Mouse (Mus musculus) A20 (cell line): ENCODE measurements at regions not wholly inside any gene's neighbourhood (a gene's known extent, or its start where the extent isn't known, plus 50 kb on each side); places are given as distances from the start of the nearest gene placed in this dataset.

Experiments
- DNase-seq: peaks from one replicate; pipeline ENCODE4 v3.0.0-alpha.2; 2011; ENCODE audit warnings: low read depth, low spot score

- DNase-seq = no peak
These were observed 315.8 kb downstream of the Etnk1 start for GRCm38 (mm10) chr6:143482868-143483267.

- DNase-seq = no peak
These were observed 317.9 kb downstream of the Etnk1 start for GRCm38 (mm10) chr6:143484941-143485340.

- no peak for DNase-seq
These were observed 320.0 kb downstream of the Etnk1 start for GRCm38 (mm10) chr6:143487003-143487402.

GRCm38 (mm10) chr6:143490019-143490418, 323.0 kb downstream of the Etnk1 start:
- DNase-seq = no peak

- DNase-seq = no peak
These were observed 324.4 kb downstream of the Etnk1 start for GRCm38 (mm10) chr6:143491380-143491779.

GRCm38 (mm10) chr6:143493543-143493942, 326.5 kb downstream of the Etnk1 start:
- no peak for DNase-seq

GRCm38 (mm10) chr6:143494341-143494740, 327.3 kb downstream of the Etnk1 start:
- DNase-seq = no peak

GRCm38 (mm10) chr6:143494886-143495285, 327.9 kb downstream of the Etnk1 start:
- no peak for DNase-seq

- DNase-seq = no peak
These were observed 331.7 kb downstream of the Etnk1 start for GRCm38 (mm10) chr6:143498764-143499163.

- no peak for DNase-seq
These were observed 332.4 kb downstream of the Etnk1 start for GRCm38 (mm10) chr6:143499259-143500043.

- no peak for DNase-seq
These were observed 335.8 kb downstream of the Etnk1 start for GRCm38 (mm10) chr6:143502803-143503202.

- no peak for DNase-seq
These were observed 336.9 kb downstream of the Etnk1 start for GRCm38 (mm10) chr6:143503953-143504352.

GRCm38 (mm10) chr6:143513459-143513858, 346.4 kb downstream of the Etnk1 start:
- no peak for DNase-seq

GRCm38 (mm10) chr6:143515137-143515536, 348.1 kb downstream of the Etnk1 start:
- DNase-seq = no peak

- DNase-seq = no peak
These were observed 349.7 kb downstream of the Etnk1 start for GRCm38 (mm10) chr6:143516746-143517145.

- DNase-seq = no peak
These were observed 351.5 kb downstream of the Etnk1 start for GRCm38 (mm10) chr6:143518476-143518875.

- DNase-seq = no peak
These were observed 352.6 kb downstream of the Etnk1 start for GRCm38 (mm10) chr6:143519668-143520067.

- no peak for DNase-seq
These were observed 358.1 kb downstream of the Etnk1 start for GRCm38 (mm10) chr6:143525092-143525491.

- no peak for DNase-seq
These were observed 361.9 kb downstream of the Etnk1 start for GRCm38 (mm10) chr6:143528898-143529297.

GRCm38 (mm10) chr6:143530372-143531224, 363.6 kb downstream of the Etnk1 start:
- DNase-seq = no peak

- no peak for DNase-seq
These were observed 364.5 kb downstream of the Etnk1 start for GRCm38 (mm10) chr6:143531477-143531876.

- no peak for DNase-seq
These were observed 365.4 kb downstream of the Etnk1 start for GRCm38 (mm10) chr6:143532380-143532779.

- DNase-seq = no peak
These were observed 368.2 kb downstream of the Etnk1 start for GRCm38 (mm10) chr6:143535265-143535664.
